Mouse (Mus musculus) c-Kit-negative CD71-positive TER-119-positive erythroid progenitor cells, embryonic 14.5 days (primary cell): ENCODE measurements around the gene Osmr.
"Not testable (repeated sequence)": the region's sequence is repeated elsewhere in the genome, so short reads cannot be mapped to it uniquely, and the experiment has no call there.

Source experiments
- DNase-seq: peaks from one replicate; pipeline ENCODE4 v3.0.0-alpha.2; 2013; ENCODE audit warnings: low read depth, low spot score

Osmr gene

GRCm38 (mm10) chr15:6861617-6862016 is 13.2 kb downstream of the Osmr start:
- DNase-seq, result no peak

GRCm38 (mm10) chr15:6859781-6860180 is 15.0 kb downstream of the Osmr start:
- DNase-seq, result no peak

- no peak for DNase-seq
These were observed 15.9 kb downstream of the Osmr start for GRCm38 (mm10) chr15:6858871-6859270.

GRCm38 (mm10) chr15:6857270-6857905 is 17.4 kb downstream of the Osmr start:
- no peak for DNase-seq

- DNase-seq, result no peak
These were observed 24.9 kb downstream of the Osmr start for GRCm38 (mm10) chr15:6849851-6850250.

DNA sequence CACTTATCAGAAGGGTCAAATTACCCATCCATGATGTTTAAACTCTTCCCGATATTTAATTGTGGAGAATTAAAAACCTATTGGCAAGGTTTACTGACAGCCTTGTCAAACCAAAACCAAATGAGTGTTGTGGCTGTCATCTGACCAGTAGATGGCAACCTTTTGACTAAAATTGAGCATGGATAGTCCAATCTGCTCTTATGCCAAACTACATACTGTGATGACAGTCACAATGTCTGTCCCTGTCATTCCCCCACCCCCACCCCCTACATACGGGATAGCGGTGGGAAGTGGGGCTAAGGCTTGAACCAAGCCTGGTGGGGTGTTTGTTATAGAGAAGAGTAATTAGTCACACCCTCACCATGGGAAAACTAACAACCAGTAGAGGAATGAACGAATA is 34.6 kb downstream of the Osmr start:
- DNase-seq, result no peak

DNA sequence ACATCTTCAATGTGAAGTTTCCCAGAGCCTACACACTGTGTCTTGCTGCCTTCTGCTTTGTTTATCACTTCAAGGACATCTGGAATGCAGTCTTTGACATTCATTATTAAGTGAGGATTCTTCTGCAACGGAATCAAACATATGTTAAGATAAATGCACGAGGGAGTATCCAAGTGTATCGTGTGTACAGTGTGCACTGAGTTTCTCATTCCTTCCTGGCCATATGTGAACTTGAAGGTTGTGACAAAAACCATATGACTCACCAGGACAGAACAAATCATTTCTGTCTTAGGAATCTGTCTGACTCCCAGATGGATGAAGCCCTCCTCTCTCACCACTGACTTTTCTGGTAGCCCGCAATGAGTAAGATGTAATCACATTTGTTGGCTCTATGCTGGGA is 59.0 kb downstream of the Osmr start:
- no peak for DNase-seq

GRCm38 (mm10) chr15:6801212-6801611 is 73.6 kb downstream of the Osmr start:
- DNase-seq, result not testable (repeated sequence)

- DNase-seq, result no peak
These were observed 81.9 kb downstream of the Osmr start for GRCm38 (mm10) chr15:6792846-6793245.

DNA sequence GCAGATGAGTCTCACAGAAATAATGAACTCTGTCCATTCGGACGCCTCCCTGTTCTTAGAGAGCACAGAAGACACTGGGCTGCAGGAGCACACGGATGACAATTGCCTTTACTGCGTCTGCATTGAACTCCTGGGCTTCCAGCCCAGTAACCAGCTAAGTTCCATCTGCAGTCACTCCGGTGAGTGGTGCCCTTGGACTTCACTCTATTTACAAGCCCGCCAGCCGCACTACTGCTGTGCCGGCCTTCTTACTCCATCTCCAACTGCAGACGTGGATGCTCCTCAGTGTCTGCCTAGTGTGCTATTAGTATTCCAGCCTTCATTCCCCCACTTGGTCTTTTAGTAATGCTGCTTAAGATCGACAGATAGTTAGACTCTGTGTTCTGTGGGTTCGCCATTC is 83.1 kb downstream of the Osmr start:
- no peak for DNase-seq

DNA sequence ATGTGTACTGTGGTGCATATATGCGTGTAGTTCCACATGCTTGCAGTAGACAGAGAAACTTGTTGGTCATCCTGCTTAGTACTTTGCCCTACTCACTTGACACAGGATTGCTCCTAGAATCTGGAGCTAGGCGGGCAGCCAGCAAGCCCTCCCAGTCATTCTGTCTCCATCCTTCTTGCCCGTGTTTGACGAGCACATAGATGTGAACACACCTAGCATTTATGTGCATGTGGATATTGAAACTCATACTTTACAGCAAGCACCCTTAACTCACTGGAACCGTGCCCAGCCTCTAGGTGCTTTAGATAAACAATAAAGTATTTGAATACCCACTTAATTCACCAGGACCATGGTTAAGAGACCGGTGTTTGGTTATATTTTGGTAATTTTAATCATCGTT is 84.8 kb downstream of the Osmr start:
- no peak for DNase-seq

DNA sequence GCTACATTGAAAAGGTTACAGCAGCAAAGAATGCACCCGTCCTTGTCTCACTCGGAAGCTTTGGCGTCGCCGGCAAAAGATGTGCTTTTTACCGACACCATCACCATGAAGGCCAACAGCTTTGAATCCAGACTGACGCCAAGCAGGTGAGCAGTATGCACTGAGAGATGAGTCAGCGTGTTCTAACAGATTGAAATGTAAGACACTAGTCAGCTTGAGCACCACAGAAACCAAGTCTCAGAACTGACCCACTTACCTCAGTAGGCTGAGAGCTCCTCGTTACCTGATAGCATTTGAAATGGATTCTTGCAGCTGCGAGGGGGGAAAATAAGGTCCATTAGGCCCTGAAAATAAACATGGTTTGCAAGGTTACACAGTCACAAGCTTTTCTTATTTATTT is 87.5 kb downstream of the Osmr start:
- DNase-seq, result no peak

- DNase-seq, result no peak
These were observed 88.6 kb downstream of the Osmr start for GRCm38 (mm10) chr15:6786212-6786611.

DNA sequence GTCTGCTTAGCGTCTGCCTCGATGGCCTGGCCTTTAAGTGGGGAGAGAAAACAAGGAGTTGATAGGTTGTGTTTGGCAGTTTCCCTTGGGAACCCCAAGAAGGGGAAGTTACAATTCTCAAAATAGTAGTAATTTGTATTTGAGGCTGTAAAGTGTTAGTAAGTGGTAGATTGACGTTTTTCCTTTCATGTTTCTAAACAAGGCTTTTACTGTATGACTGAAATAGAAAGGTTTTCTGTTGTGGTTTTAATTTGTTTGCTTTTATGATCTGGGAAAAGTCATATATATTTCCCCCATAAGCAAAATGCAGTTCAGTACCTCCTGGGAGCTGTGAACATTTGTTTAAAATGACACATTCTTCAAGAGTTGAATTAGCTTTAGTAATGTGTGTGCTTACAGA is 102.5 kb downstream of the Osmr start:
- DNase-seq, result no peak
